Mouse (Mus musculus) midbrain, postnatal 0 days (tissue): Measurements from ENCODE around the gene Prss48. TPM values are rescaled to one million over a fixed set of nuclear protein-coding genes. Genes with fewer than 3 reads are reported as not detected.

ENCODE experiments used
- ATAC-seq: fragments of 200-750 bp; cut with Nextera tagmentation; 2 replicates; pipeline ENCODE4 v1.8.0; 2017; ENCODE audit warnings: moderate number of reproducible peaks, mild to moderate bottlenecking, moderate TSS enrichment, moderate library complexity; ENCODE audit not compliant: low FRiP score
- DNase-seq: peaks from one replicate; pipeline ENCODE4 v3.0.0-alpha.2; 2015; ENCODE audit warnings: low spot score
- H3K27ac ChIP-seq: fragments of 300-500 bp; sonication (generic); 2 replicates; pipeline ENCODE4 v1.5.1; 2014; ENCODE audit warnings: low read depth, mild to moderate bottlenecking, low read length, mixed read lengths
- H3K27me3 ChIP-seq: fragments of 300-500 bp; sonication (generic); 2 replicates; pipeline ENCODE4 v1.6.1; 2014; ENCODE audit warnings: low read length, control low read depth, mixed read lengths; ENCODE audit not compliant: insufficient read depth
- H3K36me3 ChIP-seq: fragments of 300-500 bp; sonication (generic); 2 replicates; pipeline ENCODE4 v1.6.1; 2014; ENCODE audit warnings: low read length, control low read depth, mixed read lengths; ENCODE audit not compliant: insufficient read depth
- H3K4me1 ChIP-seq: fragments of 300-500 bp; sonication (generic); 2 replicates; pipeline ENCODE4 v1.6.1; 2014; ENCODE audit warnings: mild to moderate bottlenecking, control low read depth, antibody characterized with exemption, low read length, mixed read lengths; ENCODE audit not compliant: insufficient read depth
- H3K4me2 ChIP-seq: fragments of 300-500 bp; sonication (generic); 2 replicates; pipeline ENCODE4 v1.6.1; 2014; ENCODE audit warnings: low read depth, mild to moderate bottlenecking, low read length, mixed read lengths; ENCODE audit not compliant: poor library complexity, severe bottlenecking
- H3K4me3 ChIP-seq: fragments of 300-500 bp; sonication (generic); 2 replicates; pipeline ENCODE4 v1.5.1; 2014; ENCODE audit warnings: low read depth, mild to moderate bottlenecking, low read length, moderate library complexity
- H3K9ac ChIP-seq: fragments of 300-500 bp; sonication (generic); replicated peaks from 2 replicates; pipeline ENCODE4 v1.6.1; 2014; ENCODE audit warnings: mild to moderate bottlenecking, low read length, moderate library complexity, mixed read lengths; ENCODE audit not compliant: poor library complexity, severe bottlenecking
- H3K9me3 ChIP-seq: fragments of 300-500 bp; sonication (generic); 2 replicates; pipeline ENCODE4 v1.6.1; 2016; ENCODE audit warnings: low read length, control low read depth
- CTCF ChIP-seq: IDR thresholded peaks from 2 replicates; pipeline ENCODE4 v1.5.1; 2016; ENCODE audit warnings: antibody characterized with exemption, mild to moderate bottlenecking
- WGBS: fragments of 180-500 bp; shearing (Covaris S2); extraction: QIAGEN DNeasy Blood & Tissue Kit; methylation state at CpG from one replicate; pipeline ENCODE4 v1.1.7; 2014; 5-methylcytosine and 5-hydroxymethylcytosine counted together
- polyA plus RNA-seq: library from polyadenylated mRNA; unstranded; fragments of >200 nt; fragmentation: Nextera tagmentation; extraction: Ambion mirVana; gene quantifications from 2 replicates; pipeline ENCODE4 v1.2.1, GENCODE M21; 2015
- total RNA-seq: library from RNA; depleted of rRNA; stranded (reverse); fragments of >200 nt; gene quantifications from 2 replicates; pipeline ENCODE4 v1.2.3, GENCODE M21; 2014

Prss48 gene
- total and polyA plus RNA-seq, 2 experiments from 2014 or later: not detected

GRCm38 (mm10) chr3:85969040-85969439 is 33.3 kb downstream of the Prss48 start:
- H3K4me3 ChIP-seq: no peak overlapping the region
- no peaks in the 10 kb centered on the region for H3K4me1 ChIP-seq
- no peak for TF ChIP-seq CTCF
- DNase-seq (no peak), ATAC-seq (no peak)
- no peaks in the 10 kb centered on the region for H3K36me3 ChIP-seq
- no peaks in the 10 kb centered on the region for H3K27me3 ChIP-seq
- WGBS: 88% methylated on average over 8 of the region's 8 CpGs
- H3K4me2 ChIP-seq: no peak overlapping the region
- no peak overlapping the region for H3K9ac ChIP-seq
- H3K27ac ChIP-seq: no peak overlapping the region
- no peaks in the 10 kb centered on the region for H3K9me3 ChIP-seq

- H3K27ac ChIP-seq: no peak overlapping the region
- no peak overlapping the region for H3K4me2 ChIP-seq
- no peaks in the 10 kb centered on the region for H3K36me3 ChIP-seq
- no peaks in the 10 kb centered on the region for H3K4me1 ChIP-seq
- no peaks in the 10 kb centered on the region for H3K27me3 ChIP-seq
- no peak for TF ChIP-seq CTCF
- DNase-seq (no peak), ATAC-seq (no peak)
- 93% methylated on average over 4 of the region's 4 CpGs for WGBS
- H3K9me3 ChIP-seq: no peaks in the 10 kb centered on the region; the same call in 1 of the 2 replicates
- H3K9ac ChIP-seq: no peak overlapping the region
- no peak overlapping the region for H3K4me3 ChIP-seq
Measured at GRCm38 (mm10) chr3:85965479-85965878, 36.8 kb downstream of the Prss48 start.

- DNase-seq (no peak), ATAC-seq (no peak)
- Histone ChIP-seq H3K4me1 (no peaks in the 10 kb centered on the region), H3K4me2 (no peak overlapping the region), H3K27ac (no peak overlapping the region), H3K9ac (no peak overlapping the region), H3K9me3 (no peaks in the 10 kb centered on the region; the same call in 1 of the 2 replicates), H3K36me3 (no peaks in the 10 kb centered on the region), H3K27me3 (no peaks in the 10 kb centered on the region), H3K4me3 (no peak overlapping the region)
- TF ChIP-seq CTCF: no peak
- WGBS: 47% methylated on average over 5 of the region's 5 CpGs
Measured at GRCm38 (mm10) chr3:85961134-85961533, 41.2 kb downstream of the Prss48 start.

GRCm38 (mm10) chr3:85959669-85960068 is 42.6 kb downstream of the Prss48 start:
- Histone ChIP-seq H3K36me3 (no peaks in the 10 kb centered on the region), H3K27me3 (no peaks in the 10 kb centered on the region), H3K4me3 (no peak overlapping the region), H3K27ac (no peak overlapping the region), H3K4me2 (no peak overlapping the region), H3K4me1 (no peaks in the 10 kb centered on the region), H3K9me3 (no peaks in the 10 kb centered on the region; the same call in 1 of the 2 replicates), H3K9ac (no peak overlapping the region)
- WGBS: 89% methylated on average over 1 of the region's 1 CpGs
- no peak for DNase-seq
- TF ChIP-seq CTCF: no peak
- ATAC-seq: no peak

GRCm38 (mm10) chr3:85955704-85956103 is 46.6 kb downstream of the Prss48 start:
- H3K4me3 ChIP-seq: no peak overlapping the region
- H3K27ac ChIP-seq: no peak overlapping the region
- H3K4me1 ChIP-seq: no peaks in the 10 kb centered on the region
- H3K36me3 ChIP-seq: no peaks in the 10 kb centered on the region
- no peak for TF ChIP-seq CTCF
- no peaks in the 10 kb centered on the region for H3K27me3 ChIP-seq
- no peak for DNase-seq
- 93% methylated on average over 5 of the region's 5 CpGs for WGBS
- no peak overlapping the region for H3K9ac ChIP-seq
- no peak for ATAC-seq
- H3K4me2 ChIP-seq: no peak overlapping the region
- no peaks in the 10 kb centered on the region for H3K9me3 ChIP-seq

- Histone ChIP-seq H3K27ac (no peak overlapping the region), H3K4me1 (no peaks in the 10 kb centered on the region), H3K4me2 (no peak overlapping the region), H3K36me3 (no peaks in the 10 kb centered on the region), H3K4me3 (no peak overlapping the region), H3K27me3 (no peaks in the 10 kb centered on the region), H3K9ac (no peak overlapping the region), H3K9me3 (no peaks in the 10 kb centered on the region)
- WGBS: 67% methylated on average over 9 of the region's 9 CpGs
- peak; percentile 10 for DNase-seq
- ATAC-seq: no peak
- TF ChIP-seq CTCF: no peak
Measured at GRCm38 (mm10) chr3:85955269-85955668, 47.0 kb downstream of the Prss48 start.
